Mouse (Mus musculus): Measurements from ENCODE around the gene Btbd10. TPM values are rescaled to one million over a fixed set of nuclear protein-coding genes. Genes with fewer than 3 reads are reported as not detected.

The Btbd10 gene
- polyA plus RNA-seq (2014; fragmentation: Nextera tagmentation; extraction: Ambion mirVana), result 19.5 and 23.6 TPM in 2 replicates

DNA sequence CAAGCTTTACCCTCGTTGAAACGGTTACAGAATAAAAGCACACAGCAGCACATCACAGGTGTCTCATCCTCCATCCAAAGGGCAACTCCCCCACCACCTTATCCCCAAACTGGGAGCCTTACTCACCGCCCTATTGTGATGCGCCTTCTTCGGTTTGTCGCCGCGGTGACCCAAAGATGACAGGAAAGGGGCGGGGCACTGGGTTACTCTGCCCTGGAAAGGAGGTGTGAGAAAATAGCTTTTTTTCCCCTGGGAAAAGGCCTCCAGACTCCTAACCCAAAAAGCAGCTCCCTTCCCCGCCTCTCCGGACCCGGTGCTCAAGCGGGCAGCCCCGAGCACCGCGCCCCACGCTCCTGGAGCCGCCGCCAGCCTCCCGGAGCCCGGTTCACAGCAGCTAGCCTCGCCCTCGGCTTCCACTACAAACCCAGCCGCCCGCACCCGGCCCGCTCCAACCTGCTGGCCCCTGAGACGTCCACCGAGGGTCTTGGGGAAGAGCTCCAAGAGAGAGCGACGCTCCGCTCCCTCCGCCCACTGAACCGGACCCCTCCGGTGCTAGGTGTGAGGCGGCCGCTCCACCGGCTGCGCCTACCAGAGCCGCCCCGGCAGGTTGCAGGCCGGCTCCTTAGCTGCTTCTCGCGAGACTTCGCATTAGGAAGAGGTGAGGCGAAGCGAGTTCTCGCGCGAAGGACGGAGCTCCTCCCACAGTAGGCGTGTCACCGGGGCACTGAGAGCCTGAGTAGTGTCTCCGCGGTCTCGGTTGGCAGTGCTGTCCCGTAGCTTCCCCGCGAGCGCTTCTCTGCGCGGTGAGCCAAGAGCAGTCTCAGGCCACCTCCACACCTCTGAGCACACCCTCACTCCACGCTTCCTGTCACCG lies at the start of gene Btbd10:
TSS of gene Btbd10 (minus strand) at position 647 of the 874 bp plus-strand sequence.
- Histone ChIP-seq H3K4me3 (ENCODE audit: low read depth, low read length) (peak within 1 kb of the TSS; percentile 88), H3K4me1 (replicated peaks; ENCODE audit: control insufficient read depth, insufficient read depth, low read length) (no peaks in the 10 kb centered on the region), H3K9ac (ENCODE audit: low read length) (peak within 1 kb of the TSS; percentile 85), H3K27me3 (replicated peaks; ENCODE audit: control insufficient read depth, insufficient read depth, low read length) (no peaks in the 10 kb centered on the region), H3K27ac (ENCODE audit: low read depth) (peak within 1 kb of the TSS; percentile 87), H3K36me3 (ENCODE audit: control insufficient read depth, insufficient read depth, low read length) (peaks cover 2% of the 10 kb centered on the region), H3K9me3 (ENCODE audit: control insufficient read depth, low read length) (no peaks in the 10 kb centered on the region), H3K4me2 (ENCODE audit: low read length) (peak within 1 kb of the TSS; percentile 82)
- ATAC-seq (replicated peaks; ENCODE audit: low FRiP score, low TSS enrichment, low read depth) (peak; percentile 99), DNase-seq (ENCODE audit: low spot score) (peak; percentile 98)
- WGBS, result under 1% methylated on average over 63 of the region's 64 CpGs

DNA sequence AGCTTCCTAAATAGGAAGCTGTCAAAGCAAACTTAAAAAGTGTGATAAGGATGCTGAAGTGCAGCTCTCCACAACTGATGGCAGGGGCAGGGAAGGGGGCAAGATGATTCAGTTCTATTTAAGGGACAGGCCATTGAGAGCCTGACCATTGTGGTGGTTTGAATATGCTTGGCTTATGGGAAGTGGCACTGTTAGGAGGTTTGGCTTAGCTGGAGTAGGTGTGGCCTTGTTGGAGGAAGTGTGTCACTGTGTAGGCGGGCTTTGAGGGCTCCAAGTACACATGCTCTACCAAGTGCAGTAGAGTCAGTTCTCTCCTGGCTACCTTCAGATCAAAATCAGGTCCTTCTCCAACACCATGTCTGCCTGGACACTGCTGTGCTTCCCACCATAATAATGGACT lies 47.3 kb upstream of the Btbd10 start:
- Histone ChIP-seq H3K9ac (ENCODE audit: low read length) (no peak overlapping the region), H3K4me3 (ENCODE audit: low read depth, low read length) (no peak overlapping the region), H3K36me3 (ENCODE audit: control insufficient read depth, insufficient read depth, low read length) (no peaks in the 10 kb centered on the region), H3K27me3 (replicated peaks; ENCODE audit: control insufficient read depth, insufficient read depth, low read length) (no peaks in the 10 kb centered on the region), H3K9me3 (ENCODE audit: control insufficient read depth, low read length) (no peaks in the 10 kb centered on the region), H3K4me1 (replicated peaks; ENCODE audit: control insufficient read depth, insufficient read depth, low read length) (0 out of 2 replicates have a peak, but pooled peaks cover 3% of the 10 kb centered on the region), H3K4me2 (ENCODE audit: low read length) (no peak overlapping the region), H3K27ac (ENCODE audit: low read depth) (no peak overlapping the region)
- ATAC-seq (replicated peaks; ENCODE audit: low FRiP score, low TSS enrichment, low read depth) (no peak), DNase-seq (ENCODE audit: low spot score) (no peak)
- WGBS, result 95% methylated on average over 1 of the region's 1 CpGs

DNA sequence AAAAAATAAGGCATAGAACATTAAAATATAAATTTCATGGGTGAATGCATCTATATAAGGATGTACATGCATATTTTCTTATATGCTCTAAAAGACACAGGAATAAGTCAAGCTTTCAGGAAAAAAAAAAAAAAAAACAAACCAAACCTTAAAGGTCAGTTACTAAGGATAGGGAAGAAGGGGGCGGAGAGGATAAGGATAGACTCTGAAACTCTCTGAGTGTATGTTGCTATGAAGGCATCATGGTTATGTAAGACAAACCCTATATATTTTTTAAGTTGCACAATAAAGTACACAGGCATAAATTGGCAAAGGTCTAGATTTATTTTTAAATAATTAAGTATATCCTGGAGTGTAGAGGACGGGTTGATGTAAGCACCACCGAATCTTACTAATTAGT lies 46.1 kb upstream of the Btbd10 start:
- Histone ChIP-seq H3K4me1 (replicated peaks; ENCODE audit: control insufficient read depth, insufficient read depth, low read length) (0 out of 2 replicates have a peak, but pooled peaks cover 3% of the 10 kb centered on the region), H3K27ac (ENCODE audit: low read depth) (no peak overlapping the region), H3K9ac (ENCODE audit: low read length) (no peak overlapping the region), H3K36me3 (ENCODE audit: control insufficient read depth, insufficient read depth, low read length) (no peaks in the 10 kb centered on the region), H3K4me3 (ENCODE audit: low read depth, low read length) (no peak overlapping the region), H3K27me3 (replicated peaks; ENCODE audit: control insufficient read depth, insufficient read depth, low read length) (no peaks in the 10 kb centered on the region), H3K9me3 (ENCODE audit: control insufficient read depth, low read length) (no peaks in the 10 kb centered on the region), H3K4me2 (ENCODE audit: low read length) (no peak overlapping the region)
- 90% methylated on average over 3 of the region's 3 CpGs for WGBS
- DNase-seq (ENCODE audit: low spot score) (no peak), ATAC-seq (replicated peaks; ENCODE audit: low FRiP score, low TSS enrichment, low read depth) (no peak)

DNA sequence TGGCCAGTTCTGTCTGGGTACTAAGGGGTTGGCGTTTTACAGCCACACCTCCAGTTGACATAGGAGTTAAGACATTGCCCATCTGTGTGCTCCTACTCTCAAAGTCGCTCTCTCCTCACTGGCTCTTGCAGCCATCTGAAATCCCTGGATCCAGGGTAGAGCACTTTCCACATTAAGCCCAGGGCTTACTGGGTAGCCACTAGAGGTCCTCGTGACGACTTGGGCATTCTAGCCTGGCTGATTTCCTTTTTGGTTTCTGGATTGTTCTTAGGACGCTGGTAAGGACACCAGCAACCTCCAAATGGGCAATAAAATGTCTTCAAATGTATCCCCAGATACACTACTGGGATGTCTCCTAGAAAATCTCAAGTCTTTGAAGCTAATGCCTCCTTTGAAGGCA lies 39.5 kb upstream of the Btbd10 start:
- no peak overlapping the region for H3K4me3 ChIP-seq (ENCODE audit: low read depth, low read length)
- no peaks in the 10 kb centered on the region for H3K9me3 ChIP-seq (ENCODE audit: control insufficient read depth, low read length)
- no peaks in the 10 kb centered on the region for H3K27me3 ChIP-seq (replicated peaks; ENCODE audit: control insufficient read depth, insufficient read depth, low read length)
- WGBS, result 54% methylated on average over 5 of the region's 5 CpGs
- no peak overlapping the region for H3K27ac ChIP-seq (ENCODE audit: low read depth)
- H3K4me1 ChIP-seq (replicated peaks; ENCODE audit: control insufficient read depth, insufficient read depth, low read length), result no peaks in the 10 kb centered on the region
- no peak for ATAC-seq (replicated peaks; ENCODE audit: low FRiP score, low TSS enrichment, low read depth)
- no peaks in the 10 kb centered on the region for H3K36me3 ChIP-seq (ENCODE audit: control insufficient read depth, insufficient read depth, low read length)
- H3K4me2 ChIP-seq (ENCODE audit: low read length), result no peak overlapping the region
- H3K9ac ChIP-seq (ENCODE audit: low read length), result no peak overlapping the region
- no peak for DNase-seq (ENCODE audit: low spot score)

DNA sequence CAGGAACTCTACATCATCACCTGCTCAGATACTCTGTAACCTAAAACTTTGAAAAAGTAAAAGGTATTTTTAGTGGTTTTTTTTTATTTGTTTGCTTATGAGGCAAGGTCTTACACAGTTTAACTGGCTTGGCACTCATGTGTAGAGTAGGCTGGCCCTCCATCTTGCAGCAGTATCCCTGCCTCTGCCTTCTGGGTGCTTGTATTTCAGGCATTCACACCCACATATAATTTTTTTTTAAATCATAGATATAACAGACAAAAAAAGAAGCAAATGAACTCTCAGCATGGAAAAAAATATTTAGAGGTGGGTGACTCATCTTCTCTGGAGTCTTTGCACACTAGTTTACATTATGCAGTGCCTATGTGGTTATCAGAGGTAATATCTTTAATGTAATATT lies 28.9 kb upstream of the Btbd10 start:
- Histone ChIP-seq H3K4me1 (replicated peaks; ENCODE audit: control insufficient read depth, insufficient read depth, low read length) (no peaks in the 10 kb centered on the region), H3K27ac (ENCODE audit: low read depth) (no peak overlapping the region), H3K4me2 (ENCODE audit: low read length) (no peak overlapping the region), H3K36me3 (ENCODE audit: control insufficient read depth, insufficient read depth, low read length) (no peaks in the 10 kb centered on the region), H3K9ac (ENCODE audit: low read length) (no peak overlapping the region), H3K9me3 (ENCODE audit: control insufficient read depth, low read length) (no peaks in the 10 kb centered on the region), H3K27me3 (replicated peaks; ENCODE audit: control insufficient read depth, insufficient read depth, low read length) (no peaks in the 10 kb centered on the region), H3K4me3 (ENCODE audit: low read depth, low read length) (no peak overlapping the region)
- DNase-seq (ENCODE audit: low spot score) (no peak), ATAC-seq (replicated peaks; ENCODE audit: low FRiP score, low TSS enrichment, low read depth) (no peak)

DNA sequence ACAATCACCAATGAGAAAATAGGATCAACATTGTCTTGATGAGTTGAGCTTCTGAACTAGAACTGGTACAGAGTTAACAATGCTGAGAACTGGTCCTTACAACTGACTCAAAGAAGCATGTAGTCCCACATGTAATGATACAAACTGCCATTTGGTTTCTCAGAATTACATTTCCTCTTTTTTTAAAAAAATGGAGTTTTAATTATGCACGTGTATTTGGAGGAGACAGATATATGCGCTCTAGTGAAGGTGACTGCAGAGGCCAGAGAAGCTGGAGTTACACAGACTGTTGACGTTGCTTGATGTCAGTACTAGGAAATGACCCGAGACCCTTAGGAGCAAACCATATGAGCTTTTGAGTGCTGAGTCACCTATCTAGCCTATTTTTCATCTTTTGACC lies 27.5 kb upstream of the Btbd10 start:
- Histone ChIP-seq H3K4me1 (replicated peaks; ENCODE audit: control insufficient read depth, insufficient read depth, low read length) (no peaks in the 10 kb centered on the region), H3K9ac (ENCODE audit: low read length) (no peak overlapping the region), H3K4me2 (ENCODE audit: low read length) (no peak overlapping the region), H3K36me3 (ENCODE audit: control insufficient read depth, insufficient read depth, low read length) (no peaks in the 10 kb centered on the region), H3K4me3 (ENCODE audit: low read depth, low read length) (no peak overlapping the region), H3K9me3 (ENCODE audit: control insufficient read depth, low read length) (no peaks in the 10 kb centered on the region), H3K27ac (ENCODE audit: low read depth) (no peak overlapping the region), H3K27me3 (replicated peaks; ENCODE audit: control insufficient read depth, insufficient read depth, low read length) (no peaks in the 10 kb centered on the region)
- ATAC-seq (replicated peaks; ENCODE audit: low FRiP score, low TSS enrichment, low read depth) (no peak), DNase-seq (ENCODE audit: low spot score) (no peak)
- WGBS, result 88% methylated on average over 4 of the region's 4 CpGs

DNA sequence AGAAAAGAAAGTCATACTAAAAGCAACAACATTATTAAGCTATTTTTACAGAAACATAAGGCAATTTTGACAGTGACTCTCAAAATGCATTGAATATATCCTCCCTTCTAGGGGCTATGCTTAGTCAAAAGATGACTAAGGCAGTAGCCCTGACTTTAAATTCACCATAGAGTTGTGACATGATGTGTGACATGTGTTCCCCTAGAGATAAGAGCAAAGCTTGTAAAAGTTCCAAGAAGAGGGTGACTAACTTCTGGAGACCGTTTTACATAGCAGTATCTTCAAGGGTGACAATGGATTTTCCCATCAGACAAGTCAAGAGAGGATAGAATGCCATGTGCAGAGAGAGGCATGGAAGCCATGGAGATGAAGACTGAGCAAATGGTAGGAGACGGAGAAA lies 22.4 kb upstream of the Btbd10 start:
- H3K4me1 ChIP-seq (replicated peaks; ENCODE audit: control insufficient read depth, insufficient read depth, low read length), result no peaks in the 10 kb centered on the region
- no peak overlapping the region for H3K27ac ChIP-seq (ENCODE audit: low read depth)
- no peaks in the 10 kb centered on the region for H3K9me3 ChIP-seq (ENCODE audit: control insufficient read depth, low read length)
- H3K4me2 ChIP-seq (ENCODE audit: low read length), result no peak overlapping the region
- H3K9ac ChIP-seq (ENCODE audit: low read length), result no peak overlapping the region
- H3K36me3 ChIP-seq (ENCODE audit: control insufficient read depth, insufficient read depth, low read length), result no peaks in the 10 kb centered on the region
- WGBS, result 81% methylated on average over 2 of the region's 2 CpGs
- no peak for ATAC-seq (replicated peaks; ENCODE audit: low FRiP score, low TSS enrichment, low read depth)
- DNase-seq (ENCODE audit: low spot score), result no peak
- no peaks in the 10 kb centered on the region for H3K27me3 ChIP-seq (replicated peaks; ENCODE audit: control insufficient read depth, insufficient read depth, low read length)
- no peak overlapping the region for H3K4me3 ChIP-seq (ENCODE audit: low read depth, low read length)

DNA sequence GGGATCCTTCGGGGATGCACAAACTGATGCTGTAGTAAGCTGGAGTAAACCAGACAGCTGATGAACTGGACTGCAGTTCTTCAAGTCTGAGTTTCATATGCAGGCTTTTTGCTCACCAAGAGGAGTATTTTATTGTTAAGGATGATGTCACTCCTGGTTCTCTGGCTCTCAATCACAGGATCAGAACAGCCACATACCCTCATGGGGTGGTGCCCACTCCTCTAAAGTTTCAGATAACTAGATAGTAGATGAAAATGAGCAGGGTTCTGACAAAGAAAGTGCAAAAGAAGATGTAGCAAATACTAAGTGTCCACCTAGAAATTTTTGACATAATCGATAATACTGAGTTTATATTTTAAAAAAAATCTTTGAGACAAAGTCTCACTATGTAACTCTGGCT lies 19.3 kb upstream of the Btbd10 start, which contains the start of gene Pth:
TSS of gene Pth (minus strand) at position 101 of the 400 bp plus-strand sequence.
- no peak within 1 kb of the TSS for H3K9ac ChIP-seq (ENCODE audit: low read length)
- H3K4me3 ChIP-seq (ENCODE audit: low read depth, low read length), result no peak within 1 kb of the TSS
- no peak for ATAC-seq (replicated peaks; ENCODE audit: low FRiP score, low TSS enrichment, low read depth)
- H3K4me2 ChIP-seq (ENCODE audit: low read length), result no peak within 1 kb of the TSS
- no peaks in the 10 kb centered on the region for H3K4me1 ChIP-seq (replicated peaks; ENCODE audit: control insufficient read depth, insufficient read depth, low read length)
- H3K36me3 ChIP-seq (ENCODE audit: control insufficient read depth, insufficient read depth, low read length), result no peaks in the 10 kb centered on the region
- WGBS, result 88% methylated on average over 2 of the region's 2 CpGs
- no peaks in the 10 kb centered on the region for H3K9me3 ChIP-seq (ENCODE audit: control insufficient read depth, low read length)
- DNase-seq (ENCODE audit: low spot score), result no peak
- no peaks in the 10 kb centered on the region for H3K27me3 ChIP-seq (replicated peaks; ENCODE audit: control insufficient read depth, insufficient read depth, low read length)
- no peak within 1 kb of the TSS for H3K27ac ChIP-seq (ENCODE audit: low read depth)

Data from intestine, embryonic 14.5 days (tissue).